Mouse (Mus musculus) liver, embryonic 12.5 days (tissue): ENCODE results near the gene Olfr718-ps1. TPM values are rescaled to one million over a fixed set of nuclear protein-coding genes. Genes with fewer than 3 reads are reported as not detected.
A peak's percentile ranks its signal among the peaks of the same experiment; 100 is the strongest.
"Not testable (repeated sequence)": the region's sequence is repeated elsewhere in the genome, so short reads cannot be mapped to it uniquely, and the experiment has no call there.

Experiments
- ATAC-seq: fragments of 200-750 bp; cut with Nextera tagmentation; 2 replicates; pipeline ENCODE4 v1.8.0; 2017; ENCODE audit warnings: moderate number of reproducible peaks, mild to moderate bottlenecking, moderate library complexity
- H3K27ac ChIP-seq: fragments of 300-500 bp; sonication (generic); 2 replicates; pipeline ENCODE4 v1.5.1; 2016; ENCODE audit warnings: mild to moderate bottlenecking
- H3K27me3 ChIP-seq: fragments of 300-500 bp; sonication (generic); replicated peaks from 2 replicates; pipeline ENCODE4 v1.6.1; 2016; ENCODE audit warnings: mild to moderate bottlenecking, moderate library complexity
- H3K36me3 ChIP-seq: fragments of 300-500 bp; sonication (generic); 2 replicates; pipeline ENCODE4 v1.6.1; 2016; ENCODE audit warnings: mild to moderate bottlenecking, moderate library complexity
- H3K4me1 ChIP-seq: fragments of 300-500 bp; sonication (generic); 2 replicates; pipeline ENCODE4 v1.6.1; 2016
- H3K4me2 ChIP-seq: fragments of 300-500 bp; sonication (generic); 2 replicates; pipeline ENCODE4 v1.6.1; 2016; ENCODE audit warnings: mild to moderate bottlenecking, moderate library complexity
- H3K4me3 ChIP-seq: fragments of 300-500 bp; sonication (generic); 2 replicates; pipeline ENCODE4 v1.5.1; 2016; ENCODE audit warnings: mild to moderate bottlenecking, moderate library complexity
- H3K9ac ChIP-seq: fragments of 300-500 bp; sonication (generic); 2 replicates; pipeline ENCODE4 v1.6.1; 2016; ENCODE audit warnings: mild to moderate bottlenecking, moderate library complexity
- H3K9me3 ChIP-seq: fragments of 300-500 bp; sonication (generic); replicated peaks from 2 replicates; pipeline ENCODE4 v1.6.1; 2016; ENCODE audit warnings: mild to moderate bottlenecking, moderate library complexity
- WGBS: fragments of 180-500 bp; shearing (Covaris S2); methylation state at CpG from one replicate; pipeline ENCODE4 v1.1.7; 2016; ENCODE audit not compliant: insufficient replicate concordance; 5-methylcytosine and 5-hydroxymethylcytosine counted together
- polyA plus RNA-seq: library from polyadenylated mRNA; unstranded; fragments of >200 nt; fragmentation: Nextera tagmentation; extraction: Ambion mirVana; gene quantifications from 2 replicates; pipeline ENCODE4 v1.2.1, GENCODE M21; 2016

Olfr718-ps1 gene
- polyA plus RNA-seq, 1 experiment from 2014 or later = not detected

GRCm38 (mm10) chr5:143153756-143154155, 6.4 kb upstream of the Olfr718-ps1 start:
- 75% methylated on average over 10 of the region's 10 CpGs for WGBS
- no peaks in the 10 kb centered on the region for H3K36me3 ChIP-seq
- H3K4me2 ChIP-seq = no peak overlapping the region
- no peak overlapping the region for H3K9ac ChIP-seq
- H3K4me3 ChIP-seq = no peak overlapping the region
- H3K27ac ChIP-seq = no peak overlapping the region
- H3K4me1 ChIP-seq = no peaks in the 10 kb centered on the region
- peaks cover 37% of the 10 kb centered on the region for H3K27me3 ChIP-seq
- ATAC-seq = no peak
- H3K9me3 ChIP-seq = peaks cover 13% of the 10 kb centered on the region; the same call in 1 of the 2 replicates

GRCm38 (mm10) chr5:143150044-143150443, 2.7 kb upstream of the Olfr718-ps1 start:
- no peak overlapping the region for H3K4me2 ChIP-seq
- no peak overlapping the region for H3K27ac ChIP-seq
- H3K27me3 ChIP-seq = peaks cover 18% of the 10 kb centered on the region; the same call in 1 of the 2 replicates
- no peaks in the 10 kb centered on the region for H3K36me3 ChIP-seq
- no peaks in the 10 kb centered on the region for H3K4me1 ChIP-seq
- H3K4me3 ChIP-seq = no peak overlapping the region
- 71% methylated on average over 2 of the region's 2 CpGs for WGBS
- ATAC-seq = no peak
- no peak overlapping the region for H3K9ac ChIP-seq
- H3K9me3 ChIP-seq = peaks cover 13% of the 10 kb centered on the region; the same call in 1 of the 2 replicates

- H3K4me3 ChIP-seq = no peak overlapping the region
- H3K4me2 ChIP-seq = no peak overlapping the region
- 71% methylated on average over 2 of the region's 2 CpGs for WGBS
- peaks cover 18% of the 10 kb centered on the region for H3K27me3 ChIP-seq
- H3K36me3 ChIP-seq = no peaks in the 10 kb centered on the region
- no peak overlapping the region for H3K9ac ChIP-seq
- H3K27ac ChIP-seq = no peak overlapping the region
- ATAC-seq = no peak
- H3K9me3 ChIP-seq = peaks cover 13% of the 10 kb centered on the region; the same call in 1 of the 2 replicates
- no peaks in the 10 kb centered on the region for H3K4me1 ChIP-seq
These were observed 2.2 kb upstream of the Olfr718-ps1 start for GRCm38 (mm10) chr5:143149536-143149935.

- Histone ChIP-seq H3K9me3 (peaks cover 13% of the 10 kb centered on the region; the same call in 1 of the 2 replicates), H3K9ac (no peak overlapping the region), H3K27ac (no peak overlapping the region), H3K4me3 (no peak overlapping the region), H3K27me3 (peaks cover 26% of the 10 kb centered on the region), H3K4me1 (no peaks in the 10 kb centered on the region), H3K4me2 (no peak overlapping the region), H3K36me3 (no peaks in the 10 kb centered on the region)
- ATAC-seq = no peak
- 65% methylated on average over 5 of the region's 5 CpGs for WGBS
These were observed 1.3 kb upstream of the Olfr718-ps1 start for GRCm38 (mm10) chr5:143148661-143149060.

GRCm38 (mm10) chr5:143137580-143137979, 9.8 kb downstream of the Olfr718-ps1 start:
- Histone ChIP-seq H3K9me3 (no peaks in the 10 kb centered on the region), H3K36me3 (no peaks in the 10 kb centered on the region), H3K4me2 (no peak overlapping the region), H3K4me1 (peaks cover 21% of the 10 kb centered on the region), H3K27me3 (peaks cover 56% of the 10 kb centered on the region), H3K4me3 (no peak overlapping the region), H3K9ac (no peak overlapping the region), H3K27ac (no peak overlapping the region)
- WGBS = 67% methylated on average over 13 of the region's 13 CpGs
- ATAC-seq = peak; percentile 40

- Histone ChIP-seq H3K4me3 (no peak overlapping the region), H3K36me3 (no peaks in the 10 kb centered on the region), H3K9ac (no peak overlapping the region), H3K9me3 (no peaks in the 10 kb centered on the region), H3K4me2 (no peak overlapping the region), H3K27me3 (peaks cover 40% of the 10 kb centered on the region), H3K27ac (peak overlapping the region; percentile 53; the same call in 1 of the 2 replicates), H3K4me1 (peaks cover 23% of the 10 kb centered on the region)
- peak; percentile 67; the same call in 1 of the 2 replicates for ATAC-seq
- WGBS = 51% methylated on average over 7 of the region's 7 CpGs
These were observed 12.3 kb downstream of the Olfr718-ps1 start for GRCm38 (mm10) chr5:143135042-143135441.

- not testable (repeated sequence) for H3K9me3 ChIP-seq, H3K27ac ChIP-seq, ATAC-seq, H3K4me3 ChIP-seq, H3K36me3 ChIP-seq, H3K4me2 ChIP-seq, H3K9ac ChIP-seq
- Histone ChIP-seq H3K4me1 (peaks cover 23% of the 10 kb centered on the region), H3K27me3 (peaks cover 40% of the 10 kb centered on the region)
- WGBS = 71% methylated on average over 4 of the region's 6 CpGs
These were observed 13.0 kb downstream of the Olfr718-ps1 start for GRCm38 (mm10) chr5:143134216-143135010.

GRCm38 (mm10) chr5:143132935-143133514, 14.4 kb downstream of the Olfr718-ps1 start:
- no peak overlapping the region for H3K27ac ChIP-seq
- 14% methylated on average over 13 of the region's 13 CpGs for WGBS
- no peak overlapping the region for H3K4me3 ChIP-seq
- no peak for ATAC-seq
- no peak overlapping the region for H3K9ac ChIP-seq
- H3K4me1 ChIP-seq = peaks cover 23% of the 10 kb centered on the region
- peaks cover 44% of the 10 kb centered on the region for H3K27me3 ChIP-seq
- no peak overlapping the region; the same call in 1 of the 2 replicates for H3K4me2 ChIP-seq
- H3K9me3 ChIP-seq = no peaks in the 10 kb centered on the region
- H3K36me3 ChIP-seq = no peaks in the 10 kb centered on the region

- 71% methylated on average over 7 of the region's 7 CpGs for WGBS
- no peak for ATAC-seq
These were observed 17.0 kb downstream of the Olfr718-ps1 start for GRCm38 (mm10) chr5:143130342-143130741.

GRCm38 (mm10) chr5:143129101-143129500, 18.3 kb downstream of the Olfr718-ps1 start:
- no peaks in the 10 kb centered on the region for H3K36me3 ChIP-seq
- no peak overlapping the region for H3K27ac ChIP-seq
- H3K4me3 ChIP-seq = no peak overlapping the region
- no peaks in the 10 kb centered on the region for H3K9me3 ChIP-seq
- no peak overlapping the region for H3K4me2 ChIP-seq
- WGBS = 79% methylated on average over 16 of the region's 16 CpGs
- peaks cover 55% of the 10 kb centered on the region for H3K27me3 ChIP-seq
- no peak for ATAC-seq
- H3K4me1 ChIP-seq = peaks cover 12% of the 10 kb centered on the region
- H3K9ac ChIP-seq = no peak overlapping the region

More at GRCm38 (mm10) chr5:143130342-143130741, 17.0 kb downstream of the Olfr718-ps1 start:
- H3K4me2 ChIP-seq = no peak overlapping the region
- H3K27ac ChIP-seq = no peak overlapping the region
- no peaks in the 10 kb centered on the region for H3K9me3 ChIP-seq
- H3K4me3 ChIP-seq = no peak overlapping the region
- no peaks in the 10 kb centered on the region for H3K36me3 ChIP-seq
- H3K4me1 ChIP-seq = peaks cover 20% of the 10 kb centered on the region
- H3K9ac ChIP-seq = no peak overlapping the region
- H3K27me3 ChIP-seq = peaks cover 45% of the 10 kb centered on the region

- ATAC-seq = no peak
- Histone ChIP-seq H3K4me3 (no peak overlapping the region), H3K27ac (no peak overlapping the region), H3K4me1 (peaks cover 5% of the 10 kb centered on the region), H3K4me2 (no peak overlapping the region), H3K27me3 (peaks cover 57% of the 10 kb centered on the region), H3K9ac (no peak overlapping the region), H3K9me3 (no peaks in the 10 kb centered on the region), H3K36me3 (no peaks in the 10 kb centered on the region)
- WGBS = 67% methylated on average over 8 of the region's 8 CpGs
These were observed 19.5 kb downstream of the Olfr718-ps1 start for GRCm38 (mm10) chr5:143127837-143128236.

GRCm38 (mm10) chr5:143126908-143127307, 20.5 kb downstream of the Olfr718-ps1 start:
- WGBS = 61% methylated on average over 4 of the region's 4 CpGs
- H3K4me1 ChIP-seq = no peaks in the 10 kb centered on the region

More at GRCm38 (mm10) chr5:143126908-143127307, 20.5 kb downstream of the Olfr718-ps1 start:
- H3K4me3 ChIP-seq = no peak overlapping the region
- no peak overlapping the region for H3K9ac ChIP-seq
- no peaks in the 10 kb centered on the region for H3K9me3 ChIP-seq
- no peak overlapping the region for H3K27ac ChIP-seq
- H3K36me3 ChIP-seq = no peaks in the 10 kb centered on the region
- no peak for ATAC-seq
- H3K4me2 ChIP-seq = no peak overlapping the region
- peaks cover 62% of the 10 kb centered on the region for H3K27me3 ChIP-seq
